Mouse (Mus musculus) midbrain, embryonic 10.5 days (tissue): ENCODE data around the gene Sdhaf2. TPM values are rescaled to one million over a fixed set of nuclear protein-coding genes. Genes with fewer than 3 reads are reported as not detected.

Experiments used
- DNase-seq: peaks from one replicate; pipeline ENCODE4 v3.0.0-alpha.2; 2017; ENCODE audit warnings: low spot score
- H3K27ac ChIP-seq: fragments of 300-500 bp; sonication (generic); replicated peaks from 2 replicates; pipeline ENCODE4 v1.5.1; 2016; ENCODE audit warnings: mild to moderate bottlenecking
- H3K27me3 ChIP-seq: fragments of 300-500 bp; sonication (generic); 2 replicates; pipeline ENCODE4 v1.6.1; 2016; ENCODE audit warnings: low read depth, mild to moderate bottlenecking; ENCODE audit not compliant: poor library complexity, severe bottlenecking
- H3K36me3 ChIP-seq: fragments of 300-500 bp; sonication (generic); 2 replicates; pipeline ENCODE4 v1.6.1; 2016; ENCODE audit warnings: mild to moderate bottlenecking, moderate library complexity
- H3K4me1 ChIP-seq: fragments of 300-500 bp; sonication (generic); 2 replicates; pipeline ENCODE4 v1.6.1; 2016
- H3K4me3 ChIP-seq: fragments of 300-500 bp; sonication (generic); 2 replicates; pipeline ENCODE4 v1.5.1; 2016; ENCODE audit warnings: mild to moderate bottlenecking, moderate library complexity
- H3K9me3 ChIP-seq: fragments of 300-500 bp; sonication (generic); replicated peaks from 2 replicates; pipeline ENCODE4 v1.6.1; 2016; ENCODE audit warnings: mild to moderate bottlenecking
- WGBS: fragments of 180-500 bp; shearing (Covaris S2); methylation state at CpG from one replicate; pipeline ENCODE4 v1.1.7; 2016; 5-methylcytosine and 5-hydroxymethylcytosine counted together
- polyA plus RNA-seq: library from polyadenylated mRNA; unstranded; fragments of >200 nt; fragmentation: Nextera tagmentation; extraction: Ambion mirVana; gene quantifications from 2 replicates; pipeline ENCODE4 v1.2.1, GENCODE M21; 2016

Gene Sdhaf2
- polyA plus RNA-seq, 1 experiment from 2014 or later: 66.9 TPM

GRCm38 (mm10) chr19:10486264-10486738, 39.6 kb downstream of the Sdhaf2 start:
- no peaks in the 10 kb centered on the region for H3K9me3 ChIP-seq
- H3K4me1 ChIP-seq: peaks cover 24% of the 10 kb centered on the region
- no peak overlapping the region for H3K27ac ChIP-seq
- H3K36me3 ChIP-seq: no peaks in the 10 kb centered on the region
- WGBS: 26% methylated on average over 9 of the region's 9 CpGs
- H3K4me3 ChIP-seq: no peak overlapping the region
- H3K27me3 ChIP-seq: peaks cover 29% of the 10 kb centered on the region
- peak; percentile 65 for DNase-seq

GRCm38 (mm10) chr19:10482703-10483102, 43.2 kb downstream of the Sdhaf2 start, which contains the start of gene Ppp1r32:
TSS of gene Ppp1r32 (minus strand) at chr19:10482928.
- Histone ChIP-seq H3K4me3 (no peak within 1 kb of the TSS), H3K9me3 (no peaks in the 10 kb centered on the region), H3K27me3 (peaks cover 37% of the 10 kb centered on the region), H3K27ac (no peak within 1 kb of the TSS; the same call in 1 of the 2 replicates), H3K4me1 (peaks cover 24% of the 10 kb centered on the region), H3K36me3 (no peaks in the 10 kb centered on the region)
- peak; percentile 83 for DNase-seq
- 28% methylated on average over 6 of the region's 6 CpGs for WGBS

- WGBS: 68% methylated on average over 4 of the region's 4 CpGs
- H3K27me3 ChIP-seq: peaks cover 39% of the 10 kb centered on the region
- DNase-seq: no peak
- no peak overlapping the region for H3K27ac ChIP-seq
- no peaks in the 10 kb centered on the region for H3K9me3 ChIP-seq
- no peak overlapping the region for H3K4me3 ChIP-seq
- peaks cover 21% of the 10 kb centered on the region for H3K4me1 ChIP-seq
- no peaks in the 10 kb centered on the region for H3K36me3 ChIP-seq
Measured at GRCm38 (mm10) chr19:10479541-10479940, 46.4 kb downstream of the Sdhaf2 start.

GRCm38 (mm10) chr19:10473779-10474178, 52.2 kb downstream of the Sdhaf2 start:
- Histone ChIP-seq H3K9me3 (no peaks in the 10 kb centered on the region), H3K36me3 (no peaks in the 10 kb centered on the region), H3K27me3 (peaks cover 35% of the 10 kb centered on the region), H3K27ac (no peak overlapping the region), H3K4me1 (peaks cover 22% of the 10 kb centered on the region), H3K4me3 (no peak overlapping the region)
- DNase-seq: no peak
- WGBS: 19% methylated on average over 6 of the region's 6 CpGs

GRCm38 (mm10) chr19:10472958-10473357, 53.0 kb downstream of the Sdhaf2 start:
- 81% methylated on average over 3 of the region's 3 CpGs for WGBS
- no peaks in the 10 kb centered on the region for H3K36me3 ChIP-seq
- H3K4me3 ChIP-seq: no peak overlapping the region
- H3K27ac ChIP-seq: no peak overlapping the region
- H3K9me3 ChIP-seq: no peaks in the 10 kb centered on the region
- H3K27me3 ChIP-seq: peaks cover 32% of the 10 kb centered on the region
- H3K4me1 ChIP-seq: peaks cover 22% of the 10 kb centered on the region
- DNase-seq: no peak

- peak overlapping the region; percentile 38; the same call in 1 of the 2 replicates for H3K27ac ChIP-seq
- DNase-seq: no peak
- WGBS: 71% methylated on average over 8 of the region's 8 CpGs
Measured at GRCm38 (mm10) chr19:10469171-10469658, 56.7 kb downstream of the Sdhaf2 start.

GRCm38 (mm10) chr19:10464427-10464826, 61.5 kb downstream of the Sdhaf2 start:
- Histone ChIP-seq H3K9me3 (no peaks in the 10 kb centered on the region), H3K27me3 (peaks cover 58% of the 10 kb centered on the region), H3K4me3 (no peak overlapping the region), H3K36me3 (no peaks in the 10 kb centered on the region), H3K4me1 (peaks cover 57% of the 10 kb centered on the region), H3K27ac (peak overlapping the region; percentile 71)
- no peak for DNase-seq
- WGBS: 3% methylated on average over 4 of the region's 4 CpGs

More at GRCm38 (mm10) chr19:10469171-10469658, 56.7 kb downstream of the Sdhaf2 start:
- H3K4me1 ChIP-seq: peaks cover 27% of the 10 kb centered on the region
- H3K9me3 ChIP-seq: no peaks in the 10 kb centered on the region
- no peaks in the 10 kb centered on the region for H3K36me3 ChIP-seq
- H3K27me3 ChIP-seq: peaks cover 14% of the 10 kb centered on the region
- no peak overlapping the region for H3K4me3 ChIP-seq

- H3K36me3 ChIP-seq: no peaks in the 10 kb centered on the region
- H3K4me1 ChIP-seq: peaks cover 77% of the 10 kb centered on the region
- H3K27ac ChIP-seq: no peak overlapping the region
- no peaks in the 10 kb centered on the region for H3K9me3 ChIP-seq
- peaks cover 83% of the 10 kb centered on the region for H3K27me3 ChIP-seq
- 51% methylated on average over 7 of the region's 7 CpGs for WGBS
- H3K4me3 ChIP-seq: no peak overlapping the region
- DNase-seq: no peak
Measured at GRCm38 (mm10) chr19:10461584-10461983, 64.4 kb downstream of the Sdhaf2 start.

- no peak for DNase-seq
- H3K9me3 ChIP-seq: no peaks in the 10 kb centered on the region
- WGBS: 41% methylated on average over 11 of the region's 11 CpGs
- H3K27me3 ChIP-seq: peaks cover 92% of the 10 kb centered on the region
- no peak overlapping the region for H3K4me3 ChIP-seq
- peaks cover 89% of the 10 kb centered on the region for H3K4me1 ChIP-seq
- no peak overlapping the region for H3K27ac ChIP-seq
- H3K36me3 ChIP-seq: no peaks in the 10 kb centered on the region
Measured at GRCm38 (mm10) chr19:10459907-10460306, 66.0 kb downstream of the Sdhaf2 start.

GRCm38 (mm10) chr19:10458096-10458495, 67.8 kb downstream of the Sdhaf2 start:
- Histone ChIP-seq H3K9me3 (no peaks in the 10 kb centered on the region), H3K27me3 (peaks cover 100% of the 10 kb centered on the region), H3K4me1 (peaks cover 79% of the 10 kb centered on the region), H3K36me3 (no peaks in the 10 kb centered on the region), H3K4me3 (peak overlapping the region; percentile 65), H3K27ac (no peak overlapping the region)
- DNase-seq: no peak
- 27% methylated on average over 8 of the region's 8 CpGs for WGBS

GRCm38 (mm10) chr19:10457484-10457800, 68.5 kb downstream of the Sdhaf2 start:
- DNase-seq: peak; percentile 96
- Histone ChIP-seq H3K4me3 (peak overlapping the region; percentile 65), H3K27ac (peak overlapping the region; percentile 78), H3K36me3 (no peaks in the 10 kb centered on the region), H3K9me3 (no peaks in the 10 kb centered on the region), H3K4me1 (peaks cover 75% of the 10 kb centered on the region), H3K27me3 (peaks cover 100% of the 10 kb centered on the region)
- WGBS: under 1% methylated on average over 34 of the region's 34 CpGs

- H3K36me3 ChIP-seq: no peaks in the 10 kb centered on the region
Measured at GRCm38 (mm10) chr19:10456752-10457483, 69.0 kb downstream of the Sdhaf2 start, which contains the start of gene Lrrc10b. TSS of gene Lrrc10b (minus strand) at chr19:10457473.

GRCm38 (mm10) chr19:10455437-10455806, 70.5 kb downstream of the Sdhaf2 start:
- H3K9me3 ChIP-seq: no peaks in the 10 kb centered on the region
- H3K27me3 ChIP-seq: peaks cover 90% of the 10 kb centered on the region
- no peak for DNase-seq
- WGBS: 74% methylated on average over 3 of the region's 3 CpGs
- no peak overlapping the region for H3K27ac ChIP-seq
- H3K4me1 ChIP-seq: peaks cover 75% of the 10 kb centered on the region
- H3K36me3 ChIP-seq: no peaks in the 10 kb centered on the region
- no peak overlapping the region for H3K4me3 ChIP-seq

More at GRCm38 (mm10) chr19:10456752-10457483, 69.0 kb downstream of the Sdhaf2 start, which contains the start of gene Lrrc10b:
- peaks cover 75% of the 10 kb centered on the region for H3K4me1 ChIP-seq
- no peaks in the 10 kb centered on the region for H3K9me3 ChIP-seq
- peak within 1 kb of the TSS; percentile 65 for H3K4me3 ChIP-seq
- peaks cover 100% of the 10 kb centered on the region for H3K27me3 ChIP-seq
- DNase-seq: peak; percentile 83
- under 1% methylated on average over 96 of the region's 96 CpGs for WGBS
- H3K27ac ChIP-seq: peak within 1 kb of the TSS; percentile 78
